Mouse (Mus musculus) limb, embryonic 15.5 days (tissue): ENCODE results near the gene Nudt19. TPM values are rescaled to one million over a fixed set of nuclear protein-coding genes. Genes with fewer than 3 reads are reported as not detected.

Experiments used
- ATAC-seq: fragments of 200-750 bp; cut with Nextera tagmentation; 2 replicates; pipeline ENCODE4 v1.8.0; 2017; ENCODE audit warnings: low read depth, moderate TSS enrichment; ENCODE audit not compliant: insufficient number of reproducible peaks, low FRiP score, low TSS enrichment
- H3K27ac ChIP-seq: fragments of 300-500 bp; sonication (generic); 2 replicates; pipeline ENCODE4 v1.5.1; 2015; ENCODE audit warnings: moderate library complexity, mild to moderate bottlenecking, inconsistent platforms
- H3K27me3 ChIP-seq: fragments of 300-500 bp; sonication (generic); 2 replicates; pipeline ENCODE4 v1.6.1; 2015; ENCODE audit warnings: inconsistent platforms
- H3K36me3 ChIP-seq: fragments of 300-500 bp; sonication (generic); 2 replicates; pipeline ENCODE4 v1.6.1; 2015; ENCODE audit warnings: inconsistent platforms
- H3K4me1 ChIP-seq: fragments of 300-500 bp; sonication (generic); 2 replicates; pipeline ENCODE4 v1.6.1; 2015; ENCODE audit warnings: inconsistent platforms
- H3K4me2 ChIP-seq: fragments of 300-500 bp; sonication (generic); 2 replicates; pipeline ENCODE4 v1.6.1; 2015; ENCODE audit warnings: mild to moderate bottlenecking, inconsistent platforms
- H3K4me3 ChIP-seq: fragments of 300-500 bp; sonication (generic); 2 replicates; pipeline ENCODE4 v1.5.1; 2015; ENCODE audit warnings: mild to moderate bottlenecking, inconsistent platforms
- H3K9ac ChIP-seq: fragments of 300-500 bp; sonication (generic); 2 replicates; pipeline ENCODE4 v1.6.1; 2015; ENCODE audit warnings: inconsistent platforms
- H3K9me3 ChIP-seq: fragments of 300-500 bp; sonication (generic); 2 replicates; pipeline ENCODE4 v1.6.1; 2016; ENCODE audit warnings: inconsistent platforms
- whole genome bisulfite sequencing: fragments of 180-500 bp; shearing (Covaris S2); methylation state at CpG from one replicate; pipeline ENCODE4 v1.1.7; 2015; 5-methylcytosine and 5-hydroxymethylcytosine counted together
- polyA plus RNA-seq: library from polyadenylated mRNA; unstranded; fragments of >200 nt; fragmentation: Nextera tagmentation; extraction: Ambion mirVana; gene quantifications from 2 replicates; pipeline ENCODE4 v1.2.1, GENCODE M21; 2015

Gene Nudt19
- polyA plus RNA-seq, 1 experiment from 2014 or later: 49.3 TPM

DNA sequence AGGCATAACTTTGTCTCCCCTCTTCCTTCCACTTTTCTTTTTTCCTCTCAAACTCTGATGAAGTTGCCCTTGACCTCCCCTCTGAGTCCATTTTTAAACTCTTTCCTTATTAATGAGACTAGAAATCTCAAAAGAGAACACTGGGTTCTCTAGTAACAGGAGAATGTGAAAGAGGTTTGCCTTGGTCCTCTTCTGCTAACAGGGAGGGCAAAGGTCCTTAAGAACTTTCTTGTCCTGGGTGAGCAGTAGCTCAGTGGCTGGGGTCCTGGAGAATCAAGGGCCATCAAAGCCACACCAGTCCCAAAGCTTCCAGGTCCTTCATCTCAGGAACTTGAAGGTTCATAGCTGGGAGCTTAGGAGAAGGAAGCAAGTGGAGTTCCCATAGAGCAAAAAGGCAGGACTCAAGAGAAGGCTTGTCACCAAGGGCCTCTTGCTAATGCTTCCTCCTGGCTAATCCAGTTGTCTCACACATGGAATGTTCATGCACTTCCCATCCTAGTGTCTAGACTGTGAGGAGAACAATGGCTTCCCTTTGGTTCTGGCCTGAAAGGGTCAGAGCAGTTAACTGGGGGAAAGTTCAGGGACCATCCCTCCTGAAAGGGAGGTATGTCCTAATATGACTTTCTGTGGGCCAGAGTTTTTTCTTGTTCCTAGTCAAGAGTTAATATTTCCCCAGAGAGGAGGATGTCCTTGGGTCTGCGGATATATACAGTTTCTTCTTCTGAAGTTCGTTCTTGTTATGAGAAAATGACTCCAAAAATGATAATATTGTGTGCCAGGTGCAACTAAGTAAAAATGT is 8.2 kb upstream of the Nudt19 start:
- H3K27ac ChIP-seq: no peak overlapping the region
- no peaks in the 10 kb centered on the region for H3K4me1 ChIP-seq
- no peak overlapping the region for H3K4me3 ChIP-seq
- no peak overlapping the region for H3K9ac ChIP-seq
- H3K9me3 ChIP-seq: no peaks in the 10 kb centered on the region
- ATAC-seq: no peak
- no peaks in the 10 kb centered on the region for H3K27me3 ChIP-seq
- WGBS: 92% methylated on average over 2 of the region's 2 CpGs
- H3K36me3 ChIP-seq: no peaks in the 10 kb centered on the region
- no peak overlapping the region for H3K4me2 ChIP-seq

GRCm38 (mm10) chr7:35563071-35563470 is 7.0 kb upstream of the Nudt19 start:
- no peak for ATAC-seq
- Histone ChIP-seq H3K4me1 (no peaks in the 10 kb centered on the region), H3K9ac (no peak overlapping the region), H3K9me3 (no peaks in the 10 kb centered on the region), H3K27me3 (no peaks in the 10 kb centered on the region), H3K4me2 (no peak overlapping the region), H3K4me3 (no peak overlapping the region), H3K27ac (no peak overlapping the region), H3K36me3 (no peaks in the 10 kb centered on the region)
- 60% methylated on average over 11 of the region's 11 CpGs for WGBS

DNA sequence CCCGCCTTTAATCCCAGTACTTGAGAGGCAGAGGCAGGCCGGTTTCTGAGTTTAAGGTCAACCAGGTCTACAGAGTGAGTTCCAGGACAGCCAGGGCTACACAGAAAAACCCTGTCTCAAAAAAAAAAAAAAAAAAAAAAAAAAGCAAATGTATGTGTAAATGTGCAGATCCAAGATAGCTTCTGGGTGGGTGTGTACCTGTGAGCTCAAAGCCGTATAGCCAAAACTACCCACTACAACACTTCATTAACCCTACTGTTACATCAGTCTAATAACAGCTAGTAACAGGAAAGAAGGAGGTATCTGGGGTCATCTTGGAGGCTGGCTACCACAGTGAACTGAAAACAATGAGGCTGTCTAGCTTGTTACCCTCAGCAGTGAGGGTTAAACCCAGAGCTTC is 3.7 kb upstream of the Nudt19 start:
- no peak overlapping the region for H3K4me3 ChIP-seq
- no peak overlapping the region for H3K27ac ChIP-seq
- H3K9me3 ChIP-seq: no peaks in the 10 kb centered on the region
- H3K9ac ChIP-seq: no peak overlapping the region
- no peaks in the 10 kb centered on the region for H3K27me3 ChIP-seq
- no peak for ATAC-seq
- WGBS: 89% methylated on average over 3 of the region's 3 CpGs
- no peaks in the 10 kb centered on the region for H3K36me3 ChIP-seq
- H3K4me1 ChIP-seq: peaks cover 10% of the 10 kb centered on the region
- no peak overlapping the region for H3K4me2 ChIP-seq

GRCm38 (mm10) chr7:35558681-35559080 is 2.6 kb upstream of the Nudt19 start:
- no peak for ATAC-seq
- H3K4me3 ChIP-seq: no peak overlapping the region
- H3K4me2 ChIP-seq: no peak overlapping the region
- peaks cover 16% of the 10 kb centered on the region for H3K4me1 ChIP-seq
- no peaks in the 10 kb centered on the region for H3K27me3 ChIP-seq
- no peaks in the 10 kb centered on the region for H3K9me3 ChIP-seq
- no peak overlapping the region for H3K27ac ChIP-seq
- no peak overlapping the region for H3K9ac ChIP-seq
- WGBS: 45% methylated on average over 2 of the region's 2 CpGs
- H3K36me3 ChIP-seq: no peaks in the 10 kb centered on the region

DNA sequence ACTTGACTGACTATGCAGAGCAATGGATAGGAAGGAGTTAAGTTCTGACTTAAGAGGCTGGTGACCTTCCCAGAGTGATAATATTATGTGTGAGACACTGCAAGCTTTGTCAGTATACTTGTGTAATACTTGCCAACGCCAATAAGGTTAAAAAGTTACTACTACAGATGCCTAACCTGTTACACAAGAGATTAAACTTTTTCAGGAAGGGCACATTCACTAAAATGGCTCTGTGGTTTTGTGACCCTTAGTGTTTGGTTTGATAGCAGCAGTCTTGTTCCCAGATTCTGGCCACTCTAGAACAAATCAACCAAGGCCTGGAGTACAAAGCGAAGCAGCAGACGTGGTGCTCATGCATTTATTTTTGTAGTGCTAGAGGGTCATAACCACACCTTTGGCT is 1.5 kb upstream of the Nudt19 start:
- H3K9me3 ChIP-seq: no peaks in the 10 kb centered on the region
- no peak overlapping the region for H3K9ac ChIP-seq
- H3K27me3 ChIP-seq: no peaks in the 10 kb centered on the region
- H3K36me3 ChIP-seq: no peaks in the 10 kb centered on the region
- H3K4me2 ChIP-seq: no peak overlapping the region
- ATAC-seq: no peak
- no peak overlapping the region for H3K4me3 ChIP-seq
- 76% methylated on average over 3 of the region's 3 CpGs for WGBS
- no peak overlapping the region for H3K27ac ChIP-seq
- peaks cover 16% of the 10 kb centered on the region for H3K4me1 ChIP-seq

DNA sequence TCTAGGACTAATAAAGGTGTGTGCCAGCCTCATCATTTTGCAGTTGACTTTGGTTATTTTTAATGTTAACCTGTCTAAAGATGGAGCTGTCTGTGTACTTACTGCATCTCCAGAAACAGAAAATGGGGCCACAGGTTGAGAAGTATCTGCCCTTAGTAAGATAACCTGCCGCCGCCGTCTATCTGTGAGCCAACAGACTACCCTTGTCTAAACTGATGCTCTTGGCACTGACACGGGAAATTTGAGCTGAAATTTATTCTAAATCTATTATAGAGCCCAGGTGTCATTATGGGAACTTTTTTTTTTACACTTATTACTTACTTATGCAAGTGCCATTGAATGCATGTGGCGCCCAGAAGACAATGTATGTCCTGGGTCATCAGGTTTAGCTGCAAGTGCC is 801 bp upstream of the Nudt19 start:
- 90% methylated on average over 5 of the region's 5 CpGs for WGBS
- peaks cover 16% of the 10 kb centered on the region for H3K4me1 ChIP-seq
- no peak overlapping the region for H3K4me3 ChIP-seq

GRCm38 (mm10) chr7:35555224-35556204 is 590 bp downstream of the Nudt19 start:
- under 1% methylated on average over 92 of the region's 93 CpGs for WGBS
- Histone ChIP-seq H3K9me3 (no peaks in the 10 kb centered on the region), H3K4me2 (peak overlapping the region; percentile 97), H3K27ac (peak overlapping the region; percentile 97), H3K4me3 (peak overlapping the region; percentile 74), H3K9ac (peak overlapping the region; percentile 94), H3K27me3 (no peaks in the 10 kb centered on the region), H3K4me1 (peaks cover 16% of the 10 kb centered on the region), H3K36me3 (peaks cover 4% of the 10 kb centered on the region)
- ATAC-seq: peak; percentile 85

More for the DNA sequence above, 801 bp upstream of the Nudt19 start:
- Histone ChIP-seq H3K27ac (no peak overlapping the region), H3K4me2 (no peak overlapping the region), H3K36me3 (no peaks in the 10 kb centered on the region), H3K9me3 (no peaks in the 10 kb centered on the region), H3K27me3 (no peaks in the 10 kb centered on the region), H3K9ac (no peak overlapping the region)
- ATAC-seq: no peak

DNA sequence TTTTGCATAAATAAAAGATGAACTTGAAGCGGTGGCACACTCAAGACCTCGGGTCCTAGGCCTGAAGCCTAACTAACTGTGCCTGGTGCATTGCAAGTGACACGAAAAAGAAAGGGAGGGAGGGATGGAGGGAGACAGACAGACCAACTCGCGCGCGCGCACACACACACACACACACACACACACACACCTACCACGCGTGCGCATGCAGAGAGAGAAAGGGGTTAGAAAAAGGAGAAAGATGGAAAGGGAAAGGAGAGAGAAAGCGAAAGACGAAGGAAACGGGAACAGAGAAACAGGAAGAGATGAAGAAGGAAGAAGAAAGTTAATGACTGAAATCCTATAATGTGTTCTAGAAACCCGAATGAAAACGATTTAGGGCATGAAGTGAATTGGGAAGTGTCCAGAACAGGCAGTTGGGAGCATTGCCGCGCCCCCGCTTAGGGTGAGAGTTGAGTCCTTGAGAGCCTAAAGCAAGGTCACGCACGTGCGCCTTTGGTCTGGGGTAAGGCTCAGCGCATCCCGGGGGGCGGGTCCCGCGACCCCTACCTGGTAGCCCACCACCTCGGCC is 1.4 kb downstream of the Nudt19 start:
- Histone ChIP-seq H3K4me3 (peak overlapping the region; percentile 74), H3K9me3 (no peaks in the 10 kb centered on the region), H3K27ac (peak overlapping the region; percentile 97), H3K4me2 (peak overlapping the region; percentile 97), H3K4me1 (peaks cover 16% of the 10 kb centered on the region), H3K27me3 (no peaks in the 10 kb centered on the region), H3K9ac (peak overlapping the region; percentile 94), H3K36me3 (peaks cover 10% of the 10 kb centered on the region)
- 3% methylated on average over 27 of the region's 28 CpGs for WGBS
- ATAC-seq: no peak

GRCm38 (mm10) chr7:35553751-35554604 is 2.1 kb downstream of the Nudt19 start:
- no peaks in the 10 kb centered on the region for H3K9me3 ChIP-seq
- H3K4me2 ChIP-seq: peak overlapping the region; percentile 97
- H3K27ac ChIP-seq: no peak overlapping the region
- peaks cover 16% of the 10 kb centered on the region for H3K4me1 ChIP-seq
- peak overlapping the region; percentile 74 for H3K4me3 ChIP-seq
- H3K27me3 ChIP-seq: no peaks in the 10 kb centered on the region
- no peak overlapping the region for H3K9ac ChIP-seq
- WGBS: 64% methylated on average over 10 of the region's 10 CpGs
- H3K36me3 ChIP-seq: peaks cover 14% of the 10 kb centered on the region
- no peak for ATAC-seq

DNA sequence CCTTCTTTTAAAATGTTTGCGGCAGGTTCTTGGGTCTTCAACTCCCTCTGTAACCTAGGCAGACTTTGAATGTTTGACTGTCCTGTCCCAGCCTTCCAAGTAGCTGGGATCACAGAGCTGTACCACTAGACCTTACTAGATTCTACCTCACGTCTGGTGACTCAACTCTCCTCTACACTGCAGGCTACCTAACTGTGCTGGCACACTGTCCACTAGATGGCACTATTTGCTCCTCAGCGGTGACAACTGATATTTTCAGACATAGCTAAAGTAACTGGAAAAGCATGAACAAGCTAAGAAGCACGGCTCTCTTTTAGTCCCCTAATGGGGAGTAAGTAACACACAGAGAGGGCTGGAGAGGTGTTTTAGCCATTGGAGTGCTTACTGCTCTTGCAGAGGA is 10.2 kb downstream of the Nudt19 start:
- Histone ChIP-seq H3K27ac (no peak overlapping the region), H3K9ac (no peak overlapping the region), H3K27me3 (no peaks in the 10 kb centered on the region), H3K36me3 (peaks cover 28% of the 10 kb centered on the region), H3K4me2 (no peak overlapping the region), H3K4me3 (no peak overlapping the region), H3K4me1 (no peaks in the 10 kb centered on the region), H3K9me3 (no peaks in the 10 kb centered on the region)
- 32% methylated on average over 4 of the region's 4 CpGs for WGBS
- 0 out of 2 replicates have a peak, but pooled peaks have one; percentile 61 for ATAC-seq

DNA sequence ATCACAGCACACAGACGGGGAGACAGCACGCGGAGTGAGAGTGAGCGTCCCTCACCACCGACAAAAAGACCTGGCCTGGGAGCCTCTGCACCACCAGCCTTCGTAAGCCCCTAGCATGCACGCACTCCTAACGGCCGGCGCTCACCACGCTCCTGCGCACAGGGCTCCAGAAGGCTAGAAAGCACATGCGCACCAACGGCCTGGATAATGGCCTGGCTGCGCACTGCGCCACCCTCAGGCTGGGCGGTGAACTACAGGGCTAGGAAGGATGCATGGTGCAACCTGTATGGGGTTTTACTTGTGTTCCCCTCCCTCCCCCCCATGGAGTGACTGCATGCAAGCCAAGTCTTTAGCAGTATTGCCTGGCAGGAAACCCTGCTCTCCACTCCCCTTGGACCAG is 18.5 kb downstream of the Nudt19 start, which contains the start of gene Tdrd12:
Gene Tdrd12 (minus strand): TSS at position 184 of the 400 bp plus-strand sequence.
- H3K27ac ChIP-seq: no peak within 1 kb of the TSS
- 91% methylated on average over 17 of the region's 17 CpGs for WGBS
- H3K9me3 ChIP-seq: no peaks in the 10 kb centered on the region

More for the DNA sequence above, 18.5 kb downstream of the Nudt19 start, which contains the start of gene Tdrd12:
- Histone ChIP-seq H3K27me3 (no peaks in the 10 kb centered on the region), H3K4me3 (no peak within 1 kb of the TSS), H3K4me1 (no peaks in the 10 kb centered on the region), H3K4me2 (no peak within 1 kb of the TSS), H3K36me3 (no peaks in the 10 kb centered on the region), H3K9ac (no peak within 1 kb of the TSS)
- no peak for ATAC-seq
